Mouse (Mus musculus) frontal cortex, adult 2 months (tissue): Measurements from ENCODE around the gene Hdac4. TPM values are rescaled to one million over a fixed set of nuclear protein-coding genes. Genes with fewer than 3 reads are reported as not detected.

Experiments used
- DNase-seq, 2 experiments: peaks; one replicate each; pipeline ENCODE4 v3.0.0; 2022; ENCODE audit warnings: low spot score in 1 of 2; ENCODE audit errors: extremely low spot score in 1 of 2
- polyA plus RNA-seq: library from polyadenylated mRNA; depleted of rRNA; stranded (reverse); fragments of >200 nt; gene quantifications from 2 replicates; pipeline ENCODE4 v1.2.3, GENCODE M21; 2012; rRNA removed

The Hdac4 gene
- 38.8 and 40.6 TPM in 2 replicates for polyA plus RNA-seq

GRCm38 (mm10) chr1:92195360-92196149 lies at the start of gene Hdac4:
Hdac4 (minus strand) TSS chr1:92195699.
- DNase-seq: peak; percentile 39 to 80

- no peak for DNase-seq
Observed at GRCm38 (mm10) chr1:92243549-92243948, 48.0 kb upstream of the Hdac4 start.

DNA sequence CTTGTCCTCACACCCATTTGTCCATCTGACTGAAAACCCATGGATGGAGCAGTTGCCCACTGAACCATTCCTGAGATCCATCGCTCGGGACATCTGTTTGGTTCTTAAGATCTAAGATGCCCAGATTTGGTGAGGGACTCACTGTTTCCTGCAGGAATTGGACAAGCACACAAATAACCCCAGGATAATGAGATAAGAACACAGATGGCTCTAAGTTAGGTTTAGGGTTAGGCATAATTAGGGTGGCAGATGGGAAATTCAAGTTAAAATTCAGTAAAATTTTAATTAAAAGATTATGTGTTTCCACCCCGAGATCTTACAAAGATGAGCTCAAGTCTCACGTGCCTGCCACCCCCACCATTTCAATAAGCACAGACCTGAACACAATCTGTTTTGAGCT lies 44.6 kb upstream of the Hdac4 start:
- no peak for DNase-seq

GRCm38 (mm10) chr1:92235600-92235999 lies 40.1 kb upstream of the Hdac4 start:
- no peak for DNase-seq

DNA sequence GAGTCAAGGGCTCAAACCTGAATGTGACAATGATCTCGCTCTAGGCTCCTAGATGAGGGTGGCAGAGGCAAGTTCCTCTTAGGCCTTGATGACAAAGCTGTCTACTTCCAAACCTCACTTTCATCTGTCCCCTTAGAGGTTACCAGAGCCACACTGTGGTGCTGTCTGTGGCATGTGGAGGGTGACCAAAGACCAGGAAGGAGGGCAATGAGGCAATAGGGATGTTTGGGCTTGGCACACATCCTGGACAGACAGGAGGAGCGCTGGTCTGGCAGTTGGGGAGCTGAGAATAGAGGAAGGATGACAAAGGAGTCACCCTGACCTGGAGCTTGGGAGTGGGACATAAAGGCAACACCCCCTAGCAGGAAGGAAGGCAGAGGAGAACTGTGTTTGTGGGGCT lies 29.8 kb upstream of the Hdac4 start:
- DNase-seq: no peak

GRCm38 (mm10) chr1:92223956-92224891 lies 28.7 kb upstream of the Hdac4 start:
- peak; percentile 55 to 70 for DNase-seq

DNA sequence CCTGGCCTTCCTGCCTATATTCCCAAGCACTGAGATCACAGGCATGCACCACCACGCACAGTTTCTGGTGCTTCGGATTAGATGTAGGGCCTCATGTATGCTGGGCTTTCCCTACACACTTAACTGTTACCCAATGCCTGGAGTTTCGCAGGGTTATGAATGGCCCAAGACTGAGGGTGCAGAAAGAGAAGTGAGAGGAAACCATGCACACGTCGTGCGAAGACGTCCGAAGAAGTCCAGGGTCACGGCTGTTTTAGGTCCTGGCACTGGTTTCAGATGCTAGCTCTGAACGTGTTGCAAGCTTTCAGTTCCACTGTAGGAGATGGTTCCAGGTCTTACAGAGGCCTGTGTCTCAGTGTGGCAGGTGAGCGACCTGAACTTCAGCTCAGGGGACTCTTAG lies 21.2 kb upstream of the Hdac4 start:
- no peak for DNase-seq

DNA sequence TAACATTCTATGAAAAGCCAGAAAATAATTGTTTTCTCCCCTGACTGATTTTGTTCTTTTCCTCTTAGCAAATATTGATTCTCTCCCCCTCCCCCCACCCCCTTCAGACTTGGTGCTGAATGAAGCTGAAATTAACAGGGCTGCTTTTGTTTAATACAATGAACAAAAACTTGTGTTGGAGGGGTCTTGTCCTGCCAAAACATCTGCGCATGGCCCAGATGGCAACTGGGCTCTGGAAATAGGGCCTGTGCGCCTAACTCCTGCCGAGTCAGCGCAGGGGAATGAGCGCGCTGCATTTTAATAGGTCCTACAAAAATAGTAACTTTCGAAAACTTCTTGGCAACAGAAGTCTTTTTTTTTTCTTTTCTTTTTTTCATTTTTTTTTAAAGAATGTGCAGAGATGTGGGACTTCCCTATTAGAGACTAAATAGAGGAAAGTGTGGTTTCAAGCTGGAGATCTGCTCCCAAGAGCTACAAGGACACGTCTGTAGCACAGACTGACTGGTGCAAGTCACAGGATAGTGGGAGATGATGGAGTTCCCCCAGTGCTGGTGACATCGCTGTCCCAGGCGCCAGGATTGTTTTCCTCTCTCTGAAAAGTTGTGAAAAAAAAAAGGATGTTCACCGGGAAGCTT lies 20.6 kb upstream of the Hdac4 start:
- peak in 1 of 2 experiments; percentile 35 for DNase-seq

DNA sequence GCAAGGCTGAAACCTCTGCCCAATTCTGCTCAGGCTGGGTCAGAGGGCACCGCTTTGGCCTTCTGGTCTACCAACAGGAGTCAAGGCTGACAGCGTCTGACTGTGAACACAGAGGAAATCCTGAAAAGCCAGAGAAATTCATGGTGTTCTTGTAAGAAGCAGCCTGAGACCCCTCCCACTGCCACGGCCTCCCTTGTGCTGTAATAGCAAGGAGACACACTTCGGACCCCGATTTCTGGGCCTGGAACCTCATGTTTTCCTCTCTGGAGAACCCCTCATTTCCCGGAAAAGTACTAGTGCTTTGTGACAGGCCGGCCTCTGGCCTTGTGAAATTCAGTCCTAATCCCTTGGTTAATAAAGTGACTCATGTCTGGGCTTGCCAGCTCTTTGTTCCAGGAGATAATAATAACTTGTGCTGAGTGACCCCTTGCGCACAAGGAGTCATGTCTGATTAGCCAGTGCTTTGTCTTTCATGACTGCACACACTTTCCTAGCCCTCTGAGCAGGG lies 19.7 kb upstream of the Hdac4 start:
- DNase-seq: no peak

GRCm38 (mm10) chr1:92212003-92212750 lies 16.7 kb upstream of the Hdac4 start:
- DNase-seq: no peak

DNA sequence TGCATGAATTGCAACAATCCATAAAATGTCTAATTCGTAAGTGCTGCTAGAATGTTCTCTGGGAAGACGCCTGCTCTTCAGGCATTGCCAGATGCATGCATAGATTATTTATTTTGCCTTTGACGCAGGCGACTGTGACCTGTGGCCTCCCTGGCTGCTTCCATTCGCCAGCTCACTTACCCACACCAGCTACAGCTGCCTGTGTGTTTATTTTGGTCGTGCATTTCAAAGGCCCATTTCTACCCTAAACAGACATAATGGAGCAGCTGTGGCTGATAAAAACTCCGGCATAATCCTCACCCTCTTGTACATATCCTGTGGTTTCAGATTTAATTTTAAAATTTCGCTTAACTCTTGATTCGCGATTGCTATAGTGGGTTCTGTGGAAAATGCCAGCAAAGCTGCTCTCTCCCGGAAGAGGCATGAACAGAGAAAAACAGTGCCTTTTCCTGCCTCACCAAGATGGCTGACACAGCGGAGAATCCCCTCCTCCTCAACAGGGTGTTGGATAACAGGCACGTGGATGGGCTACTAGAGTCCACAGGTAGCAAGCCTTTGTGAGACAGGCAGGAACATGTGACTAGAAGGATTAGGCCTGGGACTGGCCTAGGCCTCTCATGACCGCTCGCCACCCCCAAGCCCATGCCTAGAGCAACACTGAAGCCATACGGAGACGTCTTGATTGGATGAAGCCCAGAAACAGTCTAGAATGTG lies 7.3 kb upstream of the Hdac4 start:
- DNase-seq: no peak

DNA sequence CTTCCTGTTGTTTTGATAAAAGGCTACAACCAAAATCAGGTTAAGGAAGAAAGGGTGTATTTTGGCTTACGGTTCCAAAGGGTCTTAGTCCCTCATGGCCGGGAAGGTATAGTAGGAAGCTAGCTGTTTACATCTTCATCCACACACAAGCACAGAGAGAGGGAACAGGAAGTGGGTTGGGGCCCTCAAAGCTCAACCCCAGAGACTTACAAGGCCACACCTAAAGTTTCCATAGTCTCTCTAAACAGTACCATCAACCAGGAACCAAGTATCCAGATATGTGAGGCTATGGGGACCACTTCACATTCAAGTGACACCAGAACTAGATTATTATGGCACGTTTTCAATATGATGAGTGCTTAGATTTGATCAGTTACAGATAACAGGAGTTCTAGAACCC lies 5.0 kb downstream of the Hdac4 start:
- DNase-seq: no peak

DNA sequence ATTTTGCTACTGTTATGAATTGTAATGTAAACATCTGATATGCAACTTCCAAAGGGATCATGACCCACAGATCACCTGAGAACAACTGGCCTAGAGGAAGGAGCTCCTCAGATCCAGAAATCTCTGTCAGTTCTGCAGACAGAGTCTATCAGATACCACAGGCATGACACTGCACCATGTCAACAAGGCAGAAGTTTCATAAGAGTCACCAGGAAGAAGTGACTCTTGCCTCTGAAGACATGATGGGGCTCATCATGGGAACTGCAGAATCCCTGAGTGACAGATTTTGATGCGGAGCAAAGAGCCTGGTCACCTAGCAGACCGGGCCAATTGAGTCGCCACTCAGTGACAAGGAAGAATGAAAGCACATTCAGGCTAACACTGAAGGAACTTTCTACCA lies 8.4 kb downstream of the Hdac4 start:
- no peak for DNase-seq

DNA sequence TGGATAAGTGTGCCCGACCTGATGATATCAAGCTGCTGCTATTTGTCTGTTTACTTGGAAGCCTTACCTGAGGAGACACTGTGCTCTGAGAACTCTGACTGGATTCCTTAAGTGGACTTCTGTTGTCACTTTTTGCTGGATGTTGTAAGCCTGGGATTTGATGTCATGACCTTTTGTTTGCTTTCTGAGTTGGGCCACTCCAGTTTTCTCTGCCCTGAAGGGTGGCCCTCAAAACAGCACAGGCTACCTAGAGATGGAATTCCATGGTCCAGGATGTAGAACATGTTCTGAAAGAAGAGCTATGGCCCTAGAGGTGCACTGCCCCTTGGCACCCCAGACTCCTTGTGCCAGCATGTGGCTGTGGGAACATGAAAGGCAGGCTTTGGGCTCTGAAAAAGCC lies 10.9 kb downstream of the Hdac4 start:
- no peak for DNase-seq

- DNase-seq: no peak
Observed at GRCm38 (mm10) chr1:92183101-92183790, 12.3 kb downstream of the Hdac4 start.

DNA sequence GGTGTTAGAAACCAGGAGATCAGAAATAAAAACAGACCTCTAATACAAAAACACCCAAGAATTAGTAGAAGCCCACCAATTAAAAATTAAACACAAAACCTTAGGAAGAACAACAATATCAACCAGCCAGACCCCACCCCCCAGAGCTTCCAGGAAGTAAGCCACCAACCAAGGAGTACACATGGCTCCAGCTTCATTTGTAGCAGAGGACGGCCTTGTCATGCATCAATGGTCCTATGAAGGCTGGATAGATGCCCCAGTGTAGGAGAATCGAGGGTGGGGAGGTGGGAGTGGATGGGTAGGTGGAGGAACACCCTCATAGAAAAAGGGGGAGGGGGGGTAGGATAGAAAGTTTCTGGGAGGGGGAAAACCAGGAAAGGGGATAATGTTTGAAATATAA lies 13.5 kb downstream of the Hdac4 start:
- DNase-seq: no peak

GRCm38 (mm10) chr1:92180141-92181137 lies 15.1 kb downstream of the Hdac4 start:
- DNase-seq: peak; percentile 100
